Mouse (Mus musculus) adrenal gland, postnatal 36 days (tissue): ENCODE measurements at regions not wholly inside any gene's neighbourhood (a gene's known extent, or its start where the extent isn't known, plus 50 kb on each side); places are given as distances from the start of the nearest gene placed in this dataset.
A peak's percentile ranks its signal among the peaks of the same experiment; 100 is the strongest.

ENCODE experiments used
- DNase-seq, 2 experiments: peaks; one replicate each; pipeline ENCODE4 v3.0.0; 2021; ENCODE audit warnings: mixed read lengths in 1 of 2

DNA sequence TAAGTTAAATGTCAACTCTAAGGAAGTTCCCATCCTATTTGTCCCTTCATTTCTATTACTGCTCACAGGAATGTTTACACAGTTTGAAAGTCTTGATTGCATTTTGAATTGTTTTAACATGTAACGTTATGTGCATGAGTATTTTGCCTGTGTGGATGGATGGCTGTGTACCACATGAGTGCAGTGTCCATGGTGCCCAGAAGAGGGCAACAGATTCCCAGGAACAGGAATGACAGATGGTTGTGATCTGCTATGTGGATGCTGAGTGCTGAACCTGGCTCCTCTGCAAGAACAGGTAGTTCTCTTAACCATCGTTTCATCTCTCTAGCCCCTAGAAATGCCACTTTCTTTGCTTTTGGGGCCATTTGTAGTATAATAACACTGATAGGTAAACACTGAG, 597.9 kb upstream of the Zwint start:
- peak; percentile 1 to 6 for DNase-seq

DNA sequence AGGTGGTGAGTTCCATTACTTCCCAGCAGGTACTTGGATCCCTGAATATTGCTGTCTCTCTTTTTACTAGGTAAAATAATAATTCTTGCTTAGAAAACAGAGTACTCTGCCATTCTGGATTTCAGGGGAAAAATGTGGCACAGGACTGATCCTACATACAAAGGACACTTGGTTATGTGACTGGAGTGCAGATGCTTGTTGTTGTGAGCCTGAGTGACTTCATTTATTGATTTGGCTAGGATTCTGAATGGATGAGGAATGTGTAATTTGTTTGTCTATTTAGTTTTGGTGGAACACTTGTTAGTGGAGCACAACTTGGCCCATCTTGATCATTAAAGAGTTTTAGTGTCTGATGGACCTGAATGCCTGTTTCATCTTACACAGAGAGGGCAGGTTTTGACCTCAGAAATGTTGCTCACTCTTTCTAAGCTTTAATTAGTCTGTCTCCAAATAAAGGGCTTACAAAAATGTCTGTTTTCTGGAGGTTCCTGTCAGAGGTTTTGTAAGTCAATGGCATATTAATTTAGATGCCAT, 583.4 kb upstream of the Zwint start:
- DNase-seq: no peak

DNA sequence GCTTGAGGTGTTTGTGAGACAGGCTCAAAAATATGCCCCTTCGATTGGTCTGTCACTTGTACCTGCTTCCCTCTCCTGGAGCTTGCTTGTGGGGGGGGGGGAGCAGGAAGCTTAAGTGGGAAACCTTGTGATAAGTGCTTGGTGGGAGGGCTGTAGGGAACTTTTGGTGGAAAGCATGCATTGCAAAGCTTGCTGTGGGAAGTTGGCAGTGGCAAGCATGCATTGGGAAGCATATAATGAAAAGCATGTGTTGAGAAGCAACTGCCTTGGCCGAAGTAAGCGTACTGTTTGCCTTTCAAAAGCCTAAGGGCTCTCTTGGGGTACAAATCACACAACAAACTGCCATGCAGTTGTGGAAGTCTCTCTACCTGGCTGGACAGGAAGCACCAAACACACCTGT, 576.3 kb upstream of the Zwint start:
- no peak for DNase-seq

DNA sequence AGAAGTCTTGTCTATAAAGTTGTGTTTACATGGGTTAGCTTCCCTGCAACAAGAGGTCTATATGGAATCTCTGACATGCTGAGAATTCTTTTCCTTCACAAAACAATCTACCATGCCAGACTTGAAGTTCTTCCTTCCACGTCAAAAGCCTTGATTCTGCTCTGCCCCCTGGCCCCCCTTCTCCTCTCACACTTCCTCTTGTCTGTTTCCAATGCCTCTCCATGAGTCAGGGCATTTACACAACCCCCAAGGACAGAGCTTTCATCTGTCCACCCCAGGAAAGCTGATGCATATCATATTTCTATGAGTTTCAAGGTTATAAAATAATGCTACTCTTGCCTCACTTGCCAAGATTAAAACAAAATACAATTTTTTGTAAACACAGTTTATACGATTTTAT, 557.7 kb upstream of the Zwint start:
- peak; percentile 78 to 82 for DNase-seq

DNA sequence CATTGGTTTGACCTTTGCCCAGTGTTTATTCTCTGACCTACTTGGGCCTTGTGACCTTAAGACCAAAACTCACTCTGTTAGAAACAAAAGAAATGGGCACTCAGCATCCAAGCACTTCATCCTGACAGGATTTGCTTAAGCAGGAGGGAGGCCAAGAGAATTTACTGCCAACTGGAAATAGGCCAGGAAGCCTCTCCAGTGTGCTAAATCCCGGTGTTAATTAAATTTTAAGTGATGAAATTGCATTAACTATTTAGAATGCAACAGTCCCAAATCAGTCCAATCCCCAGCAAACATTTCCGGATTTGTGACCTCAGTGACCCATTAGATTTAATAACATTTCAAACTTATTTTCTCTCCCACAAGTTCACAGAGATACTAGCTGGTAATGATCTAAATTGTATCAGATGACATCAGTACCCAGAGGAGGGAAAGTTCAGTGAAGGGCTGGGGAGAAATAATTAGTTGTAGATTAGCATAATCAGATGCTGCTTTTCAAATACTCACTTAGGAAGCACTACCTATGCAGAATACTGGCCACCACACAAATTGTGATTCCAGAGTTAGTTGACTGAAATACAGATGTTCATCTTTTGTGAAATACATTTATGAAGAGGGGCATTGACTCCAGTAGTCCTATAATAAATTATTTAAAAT, 555.4 kb upstream of the Zwint start:
- peak in 1 of 2 experiments; percentile 11 for DNase-seq

DNA sequence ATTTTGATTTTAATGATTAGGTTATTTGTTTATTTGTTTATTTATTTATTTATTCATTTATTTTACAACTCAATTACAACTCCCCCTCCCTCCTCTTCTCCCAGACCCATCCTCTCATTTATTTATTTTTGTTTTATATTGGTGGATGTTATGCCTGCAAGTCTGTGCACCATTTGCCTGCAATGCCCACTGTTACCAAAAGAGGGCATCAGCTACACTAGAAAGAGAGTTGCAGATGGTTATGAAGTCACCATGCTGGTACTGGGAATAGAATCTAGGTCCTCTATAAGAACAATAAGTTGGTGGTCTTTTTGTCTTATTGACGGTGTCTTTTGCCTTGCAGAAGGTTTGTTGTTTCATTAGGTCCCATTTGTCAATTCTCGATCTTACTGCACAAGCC, 535.2 kb upstream of the Zwint start:
- DNase-seq: no peak

DNA sequence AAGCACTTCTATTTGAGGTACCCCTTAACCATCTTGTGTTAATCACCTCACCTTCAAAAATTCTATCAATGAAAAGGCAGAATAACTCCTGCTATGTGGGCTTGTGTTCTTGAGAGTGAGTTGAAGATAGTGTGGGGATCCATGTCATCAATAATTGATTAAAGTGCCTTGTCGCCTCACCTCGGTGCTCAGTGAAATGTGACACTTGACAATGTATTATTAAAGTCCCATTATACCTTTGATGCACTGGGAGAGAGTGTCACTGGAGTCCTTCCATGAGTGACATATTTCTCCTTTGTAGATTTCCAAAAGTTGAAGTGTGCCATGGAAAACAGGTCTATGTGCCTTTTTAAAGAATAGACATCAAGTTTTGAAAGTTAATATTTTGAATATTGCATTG, 522.2 kb upstream of the Zwint start:
- DNase-seq: no peak
